Comparison of ENCODE assay signal across 8 mouse cellular contexts in the genomic region with DNA sequence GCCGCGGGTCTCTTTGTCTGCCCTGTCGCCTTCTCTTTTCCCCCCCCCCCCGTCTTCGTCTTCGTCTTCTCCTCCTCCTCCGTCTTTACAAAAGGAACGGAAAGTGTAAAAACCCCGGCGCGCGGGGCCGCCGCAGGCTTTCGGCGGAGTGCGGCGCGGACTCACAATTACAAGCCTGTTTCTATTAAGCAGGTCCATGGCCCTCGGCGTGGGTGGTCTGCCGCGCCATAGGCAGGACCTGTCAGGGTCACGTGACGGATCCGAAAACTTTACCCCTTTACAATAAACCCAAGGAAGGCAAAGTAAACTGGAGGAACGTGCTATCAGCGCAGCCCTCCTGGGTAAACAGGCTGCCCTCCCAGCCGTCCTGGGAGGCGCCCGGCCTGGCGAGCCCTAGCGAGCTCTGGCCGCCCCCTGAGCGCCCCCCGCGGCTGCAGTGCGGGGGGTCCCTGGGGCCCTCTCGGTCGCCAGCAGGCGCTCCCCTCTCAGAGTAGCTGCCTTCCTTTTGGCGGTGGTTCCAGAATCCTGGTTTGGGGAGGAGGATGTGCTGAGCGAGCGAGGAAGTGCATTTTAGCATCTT. TPM values are rescaled to one million over a fixed set of nuclear protein-coding genes. Genes with fewer than 3 reads are reported as not detected.
DNase-seq lines count a peak whose midpoint lies in the region; ATAC-seq and TF ChIP-seq lines count a peak whose summit lies in the region.

A gene (minus strand): TSS at position 343 of the 580 bp plus-strand sequence.

- TF ChIP-seq EP300 in ES-Bruce4 (IDR thresholded peaks at IDR 0.05; ENCODE audit: insufficient read depth, low read depth, low read length) = 0 out of 2 replicates have a peak, but pooled peaks have one; percentile 29
- no peak for TF ChIP-seq EP300 in liver, embryonic 14.5 days (IDR thresholded peaks at IDR 0.05; ENCODE audit: low read depth)

- peak within 1 kb of the TSS; percentile 95 for H3K4me2 ChIP-seq in embryonic facial prominence, embryonic 12.5 days (replicated peaks)
- H3K4me2 ChIP-seq in heart, embryonic 11.5 days = peak within 1 kb of the TSS; percentile 100
- H3K4me2 ChIP-seq in kidney, embryonic 16.5 days (replicated peaks; ENCODE audit: low read depth, low read length) = peak within 1 kb of the TSS; percentile 100
- H3K4me2 ChIP-seq in liver, embryonic 14.5 days (ENCODE audit: low read depth) = peak within 1 kb of the TSS; percentile 65
- peak within 1 kb of the TSS; percentile 90 for H3K4me2 ChIP-seq in neural tube, embryonic 12.5 days (replicated peaks)

- no peak for TF ChIP-seq POLR2A in ES-Bruce4 (IDR thresholded peaks at IDR 0.05; ENCODE audit: insufficient read depth, low read length)

- under 1% methylated on average over 41 of the region's 44 CpGs for WGBS in embryonic facial prominence, embryonic 12.5 days
- WGBS in heart, embryonic 11.5 days (ENCODE audit: insufficient replicate concordance) = under 1% methylated on average over 41 of the region's 44 CpGs
- WGBS in kidney, embryonic 16.5 days = under 1% methylated on average over 41 of the region's 44 CpGs
- WGBS in liver, embryonic 14.5 days (ENCODE audit: insufficient replicate concordance) = 1% methylated on average over 43 of the region's 44 CpGs
- WGBS in neural tube, embryonic 12.5 days = 1% methylated on average over 42 of the region's 44 CpGs

- peak within 1 kb of the TSS; percentile 49 for H3K9ac ChIP-seq in ES-Bruce4 (ENCODE audit: low read depth, poor library complexity, severe bottlenecking)
- peak within 1 kb of the TSS; percentile 80 for H3K9ac ChIP-seq in embryonic facial prominence, embryonic 12.5 days
- H3K9ac ChIP-seq in heart, embryonic 11.5 days (ENCODE audit: low read depth, low read length) = peak within 1 kb of the TSS; percentile 70
- peak within 1 kb of the TSS; percentile 74 for H3K9ac ChIP-seq in kidney, embryonic 16.5 days (replicated peaks; ENCODE audit: low read length)
- no peak within 1 kb of the TSS for H3K9ac ChIP-seq in liver, embryonic 14.5 days (replicated peaks)
- H3K9ac ChIP-seq in neural tube, embryonic 12.5 days = peak within 1 kb of the TSS; percentile 90

- H3K4me3 ChIP-seq in ES-Bruce4 (ENCODE audit: low read depth, low read length) = peak within 1 kb of the TSS; percentile 73
- peak within 1 kb of the TSS; percentile 75 for H3K4me3 ChIP-seq in embryonic facial prominence, embryonic 12.5 days
- peak within 1 kb of the TSS; percentile 75 for H3K4me3 ChIP-seq in heart, embryonic 11.5 days (ENCODE audit: low read depth, low read length)
- peak within 1 kb of the TSS; percentile 74 for H3K4me3 ChIP-seq in kidney, embryonic 16.5 days (ENCODE audit: low read length)
- H3K4me3 ChIP-seq in liver, embryonic 14.5 days (ENCODE audit: insufficient read depth in 1 of 2, low read depth in 2 of 2, low read length in 2 of 2) = peak within 1 kb of the TSS; percentile 36 to 48
- peak within 1 kb of the TSS; percentile 68 for H3K4me3 ChIP-seq in neural tube, embryonic 12.5 days

- no peak within 1 kb of the TSS for H3K27ac ChIP-seq in ES-Bruce4 (ENCODE audit: insufficient read depth, low read length)
- H3K27ac ChIP-seq in embryonic facial prominence, embryonic 12.5 days = peak within 1 kb of the TSS; percentile 90
- H3K27ac ChIP-seq in heart, embryonic 11.5 days (ENCODE audit: low read depth, low read length) = no peak within 1 kb of the TSS
- H3K27ac ChIP-seq in kidney, embryonic 16.5 days (ENCODE audit: low read length) = peak within 1 kb of the TSS; percentile 41
- no peak within 1 kb of the TSS for H3K27ac ChIP-seq in liver, embryonic 14.5 days
- peak within 1 kb of the TSS; percentile 70 for H3K27ac ChIP-seq in neural tube, embryonic 12.5 days

- TF ChIP-seq CTCF in ES-Bruce4 (IDR thresholded peaks at IDR 0.05; ENCODE audit: low read depth, low read length) = no peak
- TF ChIP-seq CTCF in liver, embryonic 14.5 days (IDR thresholded peaks at IDR 0.05; ENCODE audit: low read depth) = no peak

- peak; percentile 35 for DNase-seq in adrenal gland, postnatal 14 days
- DNase-seq in liver, embryonic 14.5 days (ENCODE audit: low read depth in 3 of 3, low spot score in 3 of 3) = no peak
- DNase-seq in yolk sac, embryonic 10.5 days (ENCODE audit: low spot score) = peak; percentile 68

- H3K27me3 ChIP-seq in ES-Bruce4 (ENCODE audit: control insufficient read depth, insufficient read depth, low read length, poor library complexity, severe bottlenecking) = peaks cover 30% of the 10 kb centered on the region
- peaks cover 28% of the 10 kb centered on the region for H3K27me3 ChIP-seq in embryonic facial prominence, embryonic 12.5 days
- H3K27me3 ChIP-seq in heart, embryonic 11.5 days (ENCODE audit: control insufficient read depth, insufficient read depth, low read length) = peaks cover 29% of the 10 kb centered on the region
- peaks cover 30% of the 10 kb centered on the region for H3K27me3 ChIP-seq in kidney, embryonic 16.5 days (ENCODE audit: insufficient read depth, low read length)
- peaks cover 69% of the 10 kb centered on the region for H3K27me3 ChIP-seq in liver, embryonic 14.5 days (ENCODE audit: control insufficient read depth, insufficient read depth, low read length)
- peaks cover 29% of the 10 kb centered on the region; the same call in 1 of the 2 replicates for H3K27me3 ChIP-seq in neural tube, embryonic 12.5 days (replicated peaks)

- no peaks in the 10 kb centered on the region for H3K9me3 ChIP-seq in ES-Bruce4 (replicated peaks; ENCODE audit: control insufficient read depth, insufficient read depth, low read length, poor library complexity, severe bottlenecking)
- no peaks in the 10 kb centered on the region for H3K9me3 ChIP-seq in embryonic facial prominence, embryonic 12.5 days
- no peaks in the 10 kb centered on the region for H3K9me3 ChIP-seq in heart, embryonic 11.5 days (replicated peaks; ENCODE audit: control insufficient read depth, low read length)
- H3K9me3 ChIP-seq in kidney, embryonic 16.5 days (ENCODE audit: low read length) = no peaks in the 10 kb centered on the region
- H3K9me3 ChIP-seq in liver, embryonic 14.5 days (ENCODE audit: control insufficient read depth, low read length) = no peaks in the 10 kb centered on the region
- no peaks in the 10 kb centered on the region for H3K9me3 ChIP-seq in neural tube, embryonic 12.5 days

- peaks cover 2% of the 10 kb centered on the region for H3K4me1 ChIP-seq in ES-Bruce4 (ENCODE audit: control insufficient read depth, insufficient read depth, low read length)
- H3K4me1 ChIP-seq in embryonic facial prominence, embryonic 12.5 days = peaks cover 22% of the 10 kb centered on the region
- H3K4me1 ChIP-seq in heart, embryonic 11.5 days (ENCODE audit: control insufficient read depth, insufficient read depth, low read length) = peaks cover 13% of the 10 kb centered on the region; the same call in 1 of the 2 replicates
- H3K4me1 ChIP-seq in kidney, embryonic 16.5 days (ENCODE audit: insufficient read depth, low read length) = peaks cover 36% of the 10 kb centered on the region
- H3K4me1 ChIP-seq in liver, embryonic 14.5 days (replicated peaks; ENCODE audit: control insufficient read depth in 2 of 2, insufficient read depth in 2 of 2, low read length in 1 of 2) = peaks cover 0 to 6% of the 10 kb centered on the region in 2 experiments; a peak in 3 of 4 replicates
- peaks cover 30% of the 10 kb centered on the region for H3K4me1 ChIP-seq in neural tube, embryonic 12.5 days

- H3K36me3 ChIP-seq in ES-Bruce4 (ENCODE audit: control insufficient read depth, insufficient read depth, low read length, poor library complexity, severe bottlenecking) = no peaks in the 10 kb centered on the region
- no peaks in the 10 kb centered on the region for H3K36me3 ChIP-seq in embryonic facial prominence, embryonic 12.5 days
- no peaks in the 10 kb centered on the region for H3K36me3 ChIP-seq in heart, embryonic 11.5 days (ENCODE audit: control insufficient read depth, insufficient read depth, low read length)
- H3K36me3 ChIP-seq in kidney, embryonic 16.5 days (ENCODE audit: insufficient read depth, low read length) = no peaks in the 10 kb centered on the region
- no peaks in the 10 kb centered on the region for H3K36me3 ChIP-seq in liver, embryonic 14.5 days (replicated peaks; ENCODE audit: control insufficient read depth, insufficient read depth, low read depth)
- H3K36me3 ChIP-seq in neural tube, embryonic 12.5 days = no peaks in the 10 kb centered on the region

- ATAC-seq in embryonic facial prominence, embryonic 12.5 days (ENCODE audit: insufficient number of reproducible peaks, insufficient read depth, low FRiP score, low TSS enrichment) = peak; percentile 49; the same call in 1 of the 2 replicates
- ATAC-seq in heart, embryonic 11.5 days (replicated peaks; ENCODE audit: insufficient number of reproducible peaks, low FRiP score, low TSS enrichment) = 0 out of 2 replicates have a peak, but pooled peaks have one; percentile 40
- peak; percentile 43; the same call in 1 of the 2 replicates for ATAC-seq in kidney, embryonic 16.5 days (ENCODE audit: low FRiP score, low TSS enrichment)
- no peak for ATAC-seq in liver, embryonic 14.5 days (ENCODE audit: insufficient read depth)
- peak; percentile 64 for ATAC-seq in neural tube, embryonic 12.5 days (ENCODE audit: low FRiP score, low read depth)

RNA-seq across cellular contexts. Expression of the gene that starts here (rescaled TPM):
- 45.5 and 48.8 TPM in 2 replicates for polyA plus RNA-seq in ES-Bruce4 (2011; ENCODE audit: insufficient read depth, insufficient read length, low read depth, missing spikeins)
- 38.6 and 39.5 TPM in 2 replicates for total RNA-seq in adrenal gland, postnatal 14 days (2021)
- 24.9 and 29.2 TPM in 2 replicates for polyA plus RNA-seq in embryonic facial prominence, embryonic 12.5 days (2016; fragmentation: Nextera tagmentation; extraction: Ambion mirVana)
- polyA plus RNA-seq in heart, embryonic 11.5 days (2014; fragmentation: Nextera tagmentation; extraction: Ambion mirVana) = 7.4 and 11.8 TPM in 2 replicates
- polyA plus RNA-seq in kidney, embryonic 16.5 days (2015; fragmentation: Nextera tagmentation; extraction: Ambion mirVana) = 15.8 and 18.9 TPM in 2 replicates
- 4.3 and 4.4 TPM in 2 replicates for polyA plus RNA-seq in liver, embryonic 14.5 days (2012; rRNA removed)
- polyA plus RNA-seq in liver, embryonic 14.5 days (2014; fragmentation: Nextera tagmentation; extraction: Ambion mirVana) = 4.2 and 4.9 TPM in 2 replicates
- polyA plus RNA-seq in neural tube, embryonic 12.5 days (2016; fragmentation: Nextera tagmentation; extraction: Ambion mirVana) = 22.6 and 23.9 TPM in 2 replicates

Comparison
In these comparisons a context has a peak if more than half of its experiments do, and no peak if none do; other contexts are left out.
1. H3K27ac ChIP-seq: peak in embryonic facial prominence, embryonic 12.5 days (single experiment), kidney, embryonic 16.5 days (single experiment) and neural tube, embryonic 12.5 days (single experiment); none in ES-Bruce4 (single experiment), heart, embryonic 11.5 days (single experiment) and liver, embryonic 14.5 days (single experiment).
2. DNase-seq: peak in adrenal gland, postnatal 14 days (single experiment) and yolk sac, embryonic 10.5 days (single experiment); none in liver, embryonic 14.5 days (0 of 3).
3. Peak in every context shown above with its lines, with median percentiles within 50 percentile points of each other: H3K4me3 ChIP-seq and H3K4me2 ChIP-seq.